Mouse (Mus musculus) kidney, adult 2 months (tissue): Measurements from ENCODE around the gene BC048679. TPM values are rescaled to one million over a fixed set of nuclear protein-coding genes. Genes with fewer than 3 reads are reported as not detected.
"Not testable (repeated sequence)": the region's sequence is repeated elsewhere in the genome, so short reads cannot be mapped to it uniquely, and the experiment has no call there.

Source experiments
- DNase-seq: peaks from one replicate; pipeline ENCODE4 v3.0.0; 2021
- H3K27ac ChIP-seq: fragments of 200-500 bp; 2 replicates; pipeline ENCODE4 v1.5.1; 2012; ENCODE audit warnings: low read depth, low read length, control low read depth, inconsistent platforms; ENCODE audit not compliant: insufficient read depth
- H3K27me3 ChIP-seq: fragments of 200-500 bp; replicated peaks from 2 replicates; pipeline ENCODE4 v1.6.1; 2012; ENCODE audit warnings: mild to moderate bottlenecking, moderate library complexity, low read length, inconsistent platforms; ENCODE audit not compliant: control insufficient read depth, insufficient read depth
- H3K36me3 ChIP-seq: fragments of 200-500 bp; 2 replicates; pipeline ENCODE4 v1.6.1; 2012; ENCODE audit warnings: mild to moderate bottlenecking, moderate library complexity, low read length, inconsistent platforms; ENCODE audit not compliant: control insufficient read depth, insufficient read depth
- H3K4me1 ChIP-seq: fragments of 200-500 bp; 2 replicates; pipeline ENCODE4 v1.6.1; 2011; ENCODE audit warnings: low read length; ENCODE audit not compliant: control insufficient read depth, insufficient read depth
- H3K4me3 ChIP-seq: fragments of 200-500 bp; 2 replicates; pipeline ENCODE4 v1.5.1; 2011; ENCODE audit warnings: mild to moderate bottlenecking, low read depth, low read length, control low read depth; ENCODE audit not compliant: insufficient read depth
- CTCF ChIP-seq: fragments of 200-500 bp; conservative IDR thresholded peaks from 2 replicates; pipeline ENCODE4 v1.5.1; 2011; ENCODE audit warnings: low read depth, mild to moderate bottlenecking, control low read depth, low read length, moderate library complexity, mixed read lengths; ENCODE audit not compliant: insufficient read depth, insufficient read length
- POLR2A ChIP-seq: fragments of 200-500 bp; IDR thresholded peaks from one replicate; pipeline ENCODE4 v1.6.1; 2011; ENCODE audit warnings: low read depth, low read length, control low read depth
- WGBS: fragments of 180-500 bp; shearing (Covaris S2); methylation state at CpG from one replicate; pipeline ENCODE4 v1.1.7; 2018; 5-methylcytosine and 5-hydroxymethylcytosine counted together
- polyA plus RNA-seq: library from polyadenylated mRNA; depleted of rRNA; stranded (reverse); fragments of >200 nt; gene quantifications from 2 replicates; pipeline ENCODE4 v1.2.3, GENCODE M21; 2012

BC048679 gene
- polyA plus RNA-seq, 1 experiment, result 1.0 TPM

GRCm38 (mm10) chr7:81497171-81497570, 910 bp downstream of the BC048679 start:
- DNase-seq, result no peak
- 26% methylated on average over 6 of the region's 6 CpGs for WGBS
- TF ChIP-seq CTCF, result no peak
- no peak for TF ChIP-seq POLR2A

GRCm38 (mm10) chr7:81493331-81494021, 4.6 kb downstream of the BC048679 start, which contains the start of gene Ap3b2:
Gene Ap3b2, minus strand, starts transcription at chr7:81493925.
- under 1% methylated on average over 57 of the region's 57 CpGs for WGBS
- peak within 1 kb of the TSS; percentile 44 for H3K4me3 ChIP-seq
- H3K27ac ChIP-seq, result no peak within 1 kb of the TSS
- H3K27me3 ChIP-seq, result no peaks in the 10 kb centered on the region
- TF ChIP-seq POLR2A (no peak), CTCF (no peak)
- peak; percentile 54 for DNase-seq
- H3K4me1 ChIP-seq, result no peaks in the 10 kb centered on the region
- no peaks in the 10 kb centered on the region for H3K36me3 ChIP-seq

More at GRCm38 (mm10) chr7:81497171-81497570, 910 bp downstream of the BC048679 start:
- Histone ChIP-seq H3K27me3 (no peaks in the 10 kb centered on the region), H3K36me3 (no peaks in the 10 kb centered on the region), H3K4me3 (no peak overlapping the region), H3K4me1 (no peaks in the 10 kb centered on the region), H3K27ac (no peak overlapping the region)

GRCm38 (mm10) chr7:81492628-81493027, 5.5 kb downstream of the BC048679 start:
- DNase-seq, result no peak
- no peaks in the 10 kb centered on the region for H3K4me1 ChIP-seq
- WGBS, result 51% methylated on average over 9 of the region's 9 CpGs
- no peak overlapping the region for H3K4me3 ChIP-seq
- no peaks in the 10 kb centered on the region for H3K36me3 ChIP-seq
- no peak overlapping the region for H3K27ac ChIP-seq
- no peak for TF ChIP-seq CTCF
- no peak for TF ChIP-seq POLR2A
- H3K27me3 ChIP-seq, result no peaks in the 10 kb centered on the region

- 7% methylated on average over 9 of the region's 9 CpGs for WGBS
- Histone ChIP-seq H3K27ac (no peak overlapping the region), H3K4me1 (no peaks in the 10 kb centered on the region), H3K4me3 (no peak overlapping the region), H3K27me3 (no peaks in the 10 kb centered on the region), H3K36me3 (no peaks in the 10 kb centered on the region)
- DNase-seq, result no peak
- no peak for TF ChIP-seq POLR2A
- TF ChIP-seq CTCF, result no peak
Measured at GRCm38 (mm10) chr7:81489649-81490048, 8.4 kb downstream of the BC048679 start.

GRCm38 (mm10) chr7:81480800-81481199, 17.3 kb downstream of the BC048679 start:
- no peaks in the 10 kb centered on the region for H3K4me1 ChIP-seq
- no peak overlapping the region for H3K4me3 ChIP-seq

GRCm38 (mm10) chr7:81479531-81480090, 18.5 kb downstream of the BC048679 start:
- Histone ChIP-seq H3K4me1 (no peaks in the 10 kb centered on the region), H3K27me3 (no peaks in the 10 kb centered on the region), H3K4me3 (no peak overlapping the region), H3K27ac (no peak overlapping the region), H3K36me3 (no peaks in the 10 kb centered on the region)
- DNase-seq, result no peak
- WGBS, result 71% methylated on average over 3 of the region's 3 CpGs
- TF ChIP-seq CTCF, result no peak
- no peak for TF ChIP-seq POLR2A

More at GRCm38 (mm10) chr7:81480800-81481199, 17.3 kb downstream of the BC048679 start:
- no peak for TF ChIP-seq CTCF
- TF ChIP-seq POLR2A, result no peak
- DNase-seq, result no peak
- no peak overlapping the region for H3K27ac ChIP-seq
- no peaks in the 10 kb centered on the region for H3K36me3 ChIP-seq
- no peaks in the 10 kb centered on the region for H3K27me3 ChIP-seq
- WGBS, result 14% methylated on average over 8 of the region's 8 CpGs

GRCm38 (mm10) chr7:81478261-81478660, 19.8 kb downstream of the BC048679 start:
- peak; percentile 5 for DNase-seq
- not testable (repeated sequence) for H3K27me3 ChIP-seq, H3K4me1 ChIP-seq, H3K36me3 ChIP-seq, H3K27ac ChIP-seq, H3K4me3 ChIP-seq

- H3K27me3 ChIP-seq, result no peaks in the 10 kb centered on the region
- no peak overlapping the region for H3K4me3 ChIP-seq
- no peaks in the 10 kb centered on the region for H3K4me1 ChIP-seq
- TF ChIP-seq POLR2A, result no peak
- TF ChIP-seq CTCF, result no peak
- 6% methylated on average over 24 of the region's 24 CpGs for WGBS
- no peak overlapping the region for H3K27ac ChIP-seq
- no peaks in the 10 kb centered on the region for H3K36me3 ChIP-seq
- no peak for DNase-seq
Measured at GRCm38 (mm10) chr7:81476833-81477232, 21.2 kb downstream of the BC048679 start.
